Mouse (Mus musculus): ENCODE data around the gene Ablim1.

The Ablim1 gene

GRCm38 (mm10) chr19:57123503-57124137 lies 191.1 kb downstream of the Ablim1 start:
- no peak for DNase-seq (ENCODE audit: low spot score)

- no peak for DNase-seq (ENCODE audit: low spot score)
These were observed 192.5 kb downstream of the Ablim1 start for GRCm38 (mm10) chr19:57122261-57122660.

GRCm38 (mm10) chr19:57121036-57121435 lies 193.7 kb downstream of the Ablim1 start:
- no peak for DNase-seq (ENCODE audit: low spot score)

- no peak for DNase-seq (ENCODE audit: low spot score)
These were observed 195.1 kb downstream of the Ablim1 start for GRCm38 (mm10) chr19:57119661-57120060.

- peak; percentile 35 for DNase-seq (ENCODE audit: low spot score)
These were observed 195.7 kb downstream of the Ablim1 start for GRCm38 (mm10) chr19:57118785-57119565.

- no peak for DNase-seq (ENCODE audit: low spot score)
These were observed 197.0 kb downstream of the Ablim1 start for GRCm38 (mm10) chr19:57117751-57118150.

GRCm38 (mm10) chr19:57116871-57117501 lies 197.7 kb downstream of the Ablim1 start:
- DNase-seq (ENCODE audit: low spot score), result no peak

GRCm38 (mm10) chr19:57115670-57116069 lies 199.0 kb downstream of the Ablim1 start:
- no peak for DNase-seq (ENCODE audit: low spot score)

- no peak for DNase-seq (ENCODE audit: low spot score)
These were observed 199.8 kb downstream of the Ablim1 start for GRCm38 (mm10) chr19:57114951-57115350.

- no peak for DNase-seq (ENCODE audit: low spot score)
These were observed 200.7 kb downstream of the Ablim1 start for GRCm38 (mm10) chr19:57113975-57114374.

- no peak for DNase-seq (ENCODE audit: low spot score)
These were observed 201.8 kb downstream of the Ablim1 start for GRCm38 (mm10) chr19:57112816-57113406.

GRCm38 (mm10) chr19:57112231-57112815 lies 202.4 kb downstream of the Ablim1 start:
- DNase-seq (ENCODE audit: low spot score), result no peak

GRCm38 (mm10) chr19:57111301-57111700 lies 203.4 kb downstream of the Ablim1 start:
- no peak for DNase-seq (ENCODE audit: low spot score)

- DNase-seq (ENCODE audit: low spot score), result no peak
These were observed 205.1 kb downstream of the Ablim1 start for GRCm38 (mm10) chr19:57109620-57110019.

- no peak for DNase-seq (ENCODE audit: low spot score)
These were observed 208.2 kb downstream of the Ablim1 start for GRCm38 (mm10) chr19:57106513-57106912.

GRCm38 (mm10) chr19:57106031-57106430 lies 208.7 kb downstream of the Ablim1 start:
- DNase-seq (ENCODE audit: low spot score), result no peak

GRCm38 (mm10) chr19:57105156-57105555 lies 209.6 kb downstream of the Ablim1 start:
- DNase-seq (ENCODE audit: low spot score), result no peak

GRCm38 (mm10) chr19:57104171-57104748 lies 210.5 kb downstream of the Ablim1 start:
- no peak for DNase-seq (ENCODE audit: low spot score)

GRCm38 (mm10) chr19:57103360-57103958 lies 211.3 kb downstream of the Ablim1 start:
- no peak for DNase-seq (ENCODE audit: low spot score)

- DNase-seq (ENCODE audit: low spot score), result no peak
These were observed 212.7 kb downstream of the Ablim1 start for GRCm38 (mm10) chr19:57101986-57102385.

GRCm38 (mm10) chr19:57100753-57101446 lies 213.8 kb downstream of the Ablim1 start:
- DNase-seq (ENCODE audit: low spot score), result no peak
